Mouse (Mus musculus): Measurements from ENCODE around the gene Ldb3. TPM values are rescaled to one million over a fixed set of nuclear protein-coding genes. Genes with fewer than 3 reads are reported as not detected.

The Ldb3 gene
- total RNA-seq (2018; cell fraction: chromatin; rRNA removed), result not detected
- total RNA-seq (2018; cell fraction: cytosol; rRNA removed), result not detected
- not detected for total RNA-seq (2018; cell fraction: nucleus; rRNA removed)
- not detected in 3 replicates for polyA plus RNA-seq (2018)

- H3K79me2 ChIP-seq (ENCODE audit: inconsistent target), result no peaks in the 10 kb centered on the region
- no peak within 1 kb of the TSS for H3K4me3 ChIP-seq (ENCODE audit: inconsistent target)
- H3K27ac ChIP-seq, result no peak within 1 kb of the TSS
- WGBS (ENCODE audit: missing documents), result 80% methylated on average over 8 of the region's 8 CpGs
- no peaks in the 10 kb centered on the region for H3K36me3 ChIP-seq (ENCODE audit: inconsistent target)
Measured at GRCm38 (mm10) chr14:34588498-34588897, at the start of gene Ldb3. TSS of gene Ldb3 (minus strand) at chr14:34588682.

- Histone ChIP-seq H3K27ac (no peak overlapping the region), H3K4me3 (ENCODE audit: inconsistent target) (no peak overlapping the region), H3K36me3 (ENCODE audit: inconsistent target) (no peaks in the 10 kb centered on the region), H3K79me2 (ENCODE audit: inconsistent target) (no peaks in the 10 kb centered on the region)
- 97% methylated on average over 4 of the region's 6 CpGs for WGBS (ENCODE audit: missing documents)
Measured at GRCm38 (mm10) chr14:34635721-34636120, 47.2 kb upstream of the Ldb3 start.

GRCm38 (mm10) chr14:34635192-34635591, 46.7 kb upstream of the Ldb3 start:
- WGBS (ENCODE audit: missing documents), result 81% methylated on average over 7 of the region's 7 CpGs
- Histone ChIP-seq H3K79me2 (ENCODE audit: inconsistent target) (no peaks in the 10 kb centered on the region), H3K36me3 (ENCODE audit: inconsistent target) (no peaks in the 10 kb centered on the region), H3K4me3 (ENCODE audit: inconsistent target) (no peak overlapping the region), H3K27ac (no peak overlapping the region)

- Histone ChIP-seq H3K27ac (no peak overlapping the region), H3K36me3 (ENCODE audit: inconsistent target) (no peaks in the 10 kb centered on the region), H3K79me2 (ENCODE audit: inconsistent target) (no peaks in the 10 kb centered on the region), H3K4me3 (ENCODE audit: inconsistent target) (no peak overlapping the region)
- 72% methylated on average over 10 of the region's 10 CpGs for WGBS (ENCODE audit: missing documents)
Measured at GRCm38 (mm10) chr14:34632722-34633448, 44.4 kb upstream of the Ldb3 start.

- H3K36me3 ChIP-seq (ENCODE audit: inconsistent target), result no peaks in the 10 kb centered on the region
- no peak overlapping the region for H3K4me3 ChIP-seq (ENCODE audit: inconsistent target)
- no peaks in the 10 kb centered on the region for H3K79me2 ChIP-seq (ENCODE audit: inconsistent target)
- no peak overlapping the region for H3K27ac ChIP-seq
- 90% methylated on average over 7 of the region's 7 CpGs for WGBS (ENCODE audit: missing documents)
Measured at GRCm38 (mm10) chr14:34626824-34627223, 38.3 kb upstream of the Ldb3 start.

GRCm38 (mm10) chr14:34623531-34624210, 35.2 kb upstream of the Ldb3 start:
- H3K79me2 ChIP-seq (ENCODE audit: inconsistent target), result no peaks in the 10 kb centered on the region
- no peak overlapping the region for H3K27ac ChIP-seq
- H3K36me3 ChIP-seq (ENCODE audit: inconsistent target), result no peaks in the 10 kb centered on the region
- no peak overlapping the region for H3K4me3 ChIP-seq (ENCODE audit: inconsistent target)
- WGBS (ENCODE audit: missing documents), result 61% methylated on average over 16 of the region's 16 CpGs

- Histone ChIP-seq H3K27ac (no peak overlapping the region), H3K79me2 (ENCODE audit: inconsistent target) (no peaks in the 10 kb centered on the region), H3K4me3 (ENCODE audit: inconsistent target) (no peak overlapping the region), H3K36me3 (ENCODE audit: inconsistent target) (no peaks in the 10 kb centered on the region)
- WGBS (ENCODE audit: missing documents), result 86% methylated on average over 5 of the region's 5 CpGs
Measured at GRCm38 (mm10) chr14:34623074-34623473, 34.6 kb upstream of the Ldb3 start.

GRCm38 (mm10) chr14:34620611-34621376, 32.3 kb upstream of the Ldb3 start:
- H3K36me3 ChIP-seq (ENCODE audit: inconsistent target), result no peaks in the 10 kb centered on the region
- no peaks in the 10 kb centered on the region for H3K79me2 ChIP-seq (ENCODE audit: inconsistent target)
- H3K27ac ChIP-seq, result no peak overlapping the region
- no peak overlapping the region for H3K4me3 ChIP-seq (ENCODE audit: inconsistent target)
- WGBS (ENCODE audit: missing documents), result 37% methylated on average over 10 of the region's 10 CpGs

- 47% methylated on average over 5 of the region's 9 CpGs for WGBS (ENCODE audit: missing documents)
- no peaks in the 10 kb centered on the region for H3K79me2 ChIP-seq (ENCODE audit: inconsistent target)
- H3K27ac ChIP-seq, result no peak overlapping the region
- no peaks in the 10 kb centered on the region for H3K36me3 ChIP-seq (ENCODE audit: inconsistent target)
- no peak overlapping the region for H3K4me3 ChIP-seq (ENCODE audit: inconsistent target)
Measured at GRCm38 (mm10) chr14:34618808-34619207, 30.3 kb upstream of the Ldb3 start.

- Histone ChIP-seq H3K79me2 (ENCODE audit: inconsistent target) (no peaks in the 10 kb centered on the region), H3K36me3 (ENCODE audit: inconsistent target) (no peaks in the 10 kb centered on the region), H3K27ac (no peak overlapping the region), H3K4me3 (ENCODE audit: inconsistent target) (no peak overlapping the region)
- 4% methylated on average over 7 of the region's 8 CpGs for WGBS (ENCODE audit: missing documents)
Measured at GRCm38 (mm10) chr14:34616821-34617220, 28.3 kb upstream of the Ldb3 start.

GRCm38 (mm10) chr14:34615625-34616024, 27.1 kb upstream of the Ldb3 start:
- H3K4me3 ChIP-seq (ENCODE audit: inconsistent target), result no peak overlapping the region
- no peak overlapping the region for H3K27ac ChIP-seq
- no peaks in the 10 kb centered on the region for H3K79me2 ChIP-seq (ENCODE audit: inconsistent target)
- WGBS (ENCODE audit: missing documents), result 89% methylated on average over 4 of the region's 4 CpGs
- H3K36me3 ChIP-seq (ENCODE audit: inconsistent target), result no peaks in the 10 kb centered on the region

- WGBS (ENCODE audit: missing documents), result 2% methylated on average over 13 of the region's 13 CpGs
- Histone ChIP-seq H3K36me3 (ENCODE audit: inconsistent target) (no peaks in the 10 kb centered on the region), H3K79me2 (ENCODE audit: inconsistent target) (no peaks in the 10 kb centered on the region), H3K27ac (no peak overlapping the region), H3K4me3 (ENCODE audit: inconsistent target) (no peak overlapping the region)
Measured at GRCm38 (mm10) chr14:34615082-34615481, 26.6 kb upstream of the Ldb3 start.

- Histone ChIP-seq H3K27ac (no peak overlapping the region), H3K79me2 (ENCODE audit: inconsistent target) (no peaks in the 10 kb centered on the region), H3K36me3 (ENCODE audit: inconsistent target) (no peaks in the 10 kb centered on the region), H3K4me3 (ENCODE audit: inconsistent target) (no peak overlapping the region)
- WGBS (ENCODE audit: missing documents), result 60% methylated on average over 15 of the region's 15 CpGs
Measured at GRCm38 (mm10) chr14:34614551-34614950, 26.1 kb upstream of the Ldb3 start.

GRCm38 (mm10) chr14:34613523-34613922, 25.0 kb upstream of the Ldb3 start:
- Histone ChIP-seq H3K79me2 (ENCODE audit: inconsistent target) (no peaks in the 10 kb centered on the region), H3K4me3 (ENCODE audit: inconsistent target) (no peak overlapping the region), H3K36me3 (ENCODE audit: inconsistent target) (no peaks in the 10 kb centered on the region), H3K27ac (no peak overlapping the region)
- WGBS (ENCODE audit: missing documents), result 84% methylated on average over 6 of the region's 6 CpGs

- Histone ChIP-seq H3K36me3 (ENCODE audit: inconsistent target) (no peaks in the 10 kb centered on the region), H3K27ac (no peak overlapping the region), H3K4me3 (ENCODE audit: inconsistent target) (no peak overlapping the region), H3K79me2 (ENCODE audit: inconsistent target) (no peaks in the 10 kb centered on the region)
- WGBS (ENCODE audit: missing documents), result 54% methylated on average over 4 of the region's 4 CpGs
Measured at GRCm38 (mm10) chr14:34612222-34612621, 23.7 kb upstream of the Ldb3 start.

Measured in macrophage (primary cell).